Comparison of ENCODE assay signal across 23 mouse cellular contexts in the genomic region with DNA sequence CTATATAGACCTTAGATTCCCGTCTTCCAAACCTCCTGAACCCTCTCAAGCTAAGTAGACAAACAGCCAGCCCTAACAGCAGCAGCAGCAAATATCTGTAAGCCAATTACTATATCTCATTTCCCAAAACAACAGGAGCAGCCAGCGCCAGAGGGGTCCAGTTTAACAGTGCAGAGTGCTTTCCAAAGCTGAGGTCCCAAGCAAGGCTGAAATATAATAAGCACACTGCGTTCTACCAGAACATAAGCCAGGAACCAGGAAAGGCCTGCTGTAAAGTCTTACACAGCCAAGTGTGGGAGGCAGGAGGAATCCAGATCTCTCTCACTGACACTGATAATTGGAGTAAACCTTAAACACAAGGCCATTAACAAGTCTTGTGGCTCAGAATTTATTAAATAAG. TPM values are rescaled to one million over a fixed set of nuclear protein-coding genes. Genes with fewer than 3 reads are reported as not detected.
DNase-seq lines count a peak whose midpoint lies in the region; ATAC-seq and TF ChIP-seq lines count a peak whose summit lies in the region.
"Had no signal": no experiment of that assay in that cellular context is flagged by ENCODE, and none has a peak within 500 bp of the region (broad histone marks: within the 10 kb centered on the region; RNA-seq: fewer than 3 reads in every experiment).

No protein-coding gene starts in this region.

- H3K4me1 ChIP-seq in heart, adult 2 months (ENCODE audit: control insufficient read depth, insufficient read depth, low read length): no peaks in the 10 kb centered on the region; the same call in 1 of the 2 replicates
- peaks cover 7% of the 10 kb centered on the region for H3K4me1 ChIP-seq in stomach, embryonic 15.5 days
- no peaks in the 10 kb centered on the region for H3K4me1 ChIP-seq in stomach, postnatal 0 days (replicated peaks; ENCODE audit: control insufficient read depth, insufficient read depth)
- H3K4me1 ChIP-seq in embryonic facial prominence, embryonic 10.5 days: peaks cover 26% of the 10 kb centered on the region
- H3K4me1 ChIP-seq: heart, embryonic 15.5 days had no signal

- H3K4me3 ChIP-seq in heart, adult 2 months: no peak overlapping the region
- H3K4me3 ChIP-seq in stomach, embryonic 15.5 days (replicated peaks): no peak overlapping the region
- H3K4me3 ChIP-seq in stomach, postnatal 0 days (ENCODE audit: low read depth, low read length): no peak overlapping the region
- no peak overlapping the region for H3K4me3 ChIP-seq in embryonic facial prominence, embryonic 10.5 days
- H3K4me3 ChIP-seq: forebrain, embryonic 15.5 days; heart, embryonic 15.5 days; hindbrain, embryonic 15.5 days; left cerebral cortex, adult 2 months; midbrain, embryonic 15.5 days; neural tube, embryonic 12.5 days had no signal

- TF ChIP-seq EP300 in heart, adult 2 months (IDR thresholded peaks at IDR 0.05; ENCODE audit: insufficient read depth, low read depth, low read length): no peak
- no peak for TF ChIP-seq EP300 in stomach, postnatal 0 days (optimal IDR thresholded peaks at IDR 0.05)

- H3K9ac ChIP-seq in heart, adult 2 months (ENCODE audit: low read depth, low read length): no peak overlapping the region
- no peak overlapping the region for H3K9ac ChIP-seq in stomach, embryonic 15.5 days
- no peak overlapping the region for H3K9ac ChIP-seq in stomach, postnatal 0 days (ENCODE audit: low read length)
- H3K9ac ChIP-seq: forebrain, embryonic 15.5 days; heart, embryonic 15.5 days; hindbrain, embryonic 15.5 days; midbrain, embryonic 15.5 days; neural tube, embryonic 12.5 days had no signal

- intact Hi-C loops in heart, adult 2 months (cut with DNase I): no loop called here

- H3K9me3 ChIP-seq in stomach, embryonic 15.5 days: no peaks in the 10 kb centered on the region
- no peaks in the 10 kb centered on the region for H3K9me3 ChIP-seq in stomach, postnatal 0 days (ENCODE audit: control insufficient read depth, low read length)
- H3K9me3 ChIP-seq in embryonic facial prominence, embryonic 10.5 days: no peaks in the 10 kb centered on the region
- H3K9me3 ChIP-seq: forebrain, embryonic 15.5 days; heart, embryonic 15.5 days; hindbrain, embryonic 15.5 days; midbrain, embryonic 15.5 days; neural tube, embryonic 12.5 days had no signal

- H3K4me2 ChIP-seq in stomach, embryonic 15.5 days: no peak overlapping the region
- H3K4me2 ChIP-seq in stomach, postnatal 0 days (replicated peaks; ENCODE audit: low read depth): no peak overlapping the region
- H3K4me2 ChIP-seq: forebrain, embryonic 15.5 days; heart, embryonic 15.5 days; hindbrain, embryonic 15.5 days; midbrain, embryonic 15.5 days; neural tube, embryonic 12.5 days had no signal

- H3K27me3 ChIP-seq in heart, adult 2 months (ENCODE audit: control insufficient read depth, insufficient read depth, low read length): no peaks in the 10 kb centered on the region
- H3K27me3 ChIP-seq in stomach, embryonic 15.5 days (replicated peaks): no peaks in the 10 kb centered on the region
- no peaks in the 10 kb centered on the region for H3K27me3 ChIP-seq in stomach, postnatal 0 days (ENCODE audit: control insufficient read depth, insufficient read depth, low read length)
- H3K27me3 ChIP-seq in embryonic facial prominence, embryonic 10.5 days (replicated peaks; ENCODE audit: low read depth, poor library complexity, severe bottlenecking): no peaks in the 10 kb centered on the region
- H3K27me3 ChIP-seq: forebrain, embryonic 15.5 days; heart, embryonic 15.5 days; hindbrain, embryonic 15.5 days; midbrain, embryonic 15.5 days; neural tube, embryonic 12.5 days; Patski had no signal

- no peak overlapping the region for H3K27ac ChIP-seq in heart, adult 2 months
- H3K27ac ChIP-seq in stomach, embryonic 15.5 days: peak overlapping the region; percentile 22; the same call in 1 of the 2 replicates
- H3K27ac ChIP-seq in stomach, postnatal 0 days (replicated peaks): no peak overlapping the region
- no peak overlapping the region for H3K27ac ChIP-seq in embryonic facial prominence, embryonic 10.5 days (replicated peaks)
- H3K27ac ChIP-seq: heart, embryonic 15.5 days; hindbrain, embryonic 15.5 days; left cerebral cortex, adult 2 months; macrophage; midbrain, embryonic 15.5 days; neural tube, embryonic 12.5 days had no signal

- no peaks in the 10 kb centered on the region for H3K36me3 ChIP-seq in heart, adult 2 months (ENCODE audit: control insufficient read depth, insufficient read depth, low read length)
- H3K36me3 ChIP-seq in stomach, embryonic 15.5 days: no peaks in the 10 kb centered on the region
- no peaks in the 10 kb centered on the region for H3K36me3 ChIP-seq in stomach, postnatal 0 days (ENCODE audit: control insufficient read depth, insufficient read depth, low read length)
- peaks cover 36% of the 10 kb centered on the region for H3K36me3 ChIP-seq in embryonic facial prominence, embryonic 10.5 days (replicated peaks)
- H3K36me3 ChIP-seq: forebrain, embryonic 15.5 days; heart, embryonic 15.5 days; hindbrain, embryonic 15.5 days; midbrain, embryonic 15.5 days had no signal

- no peak for TF ChIP-seq CTCF in heart, adult 2 months (IDR thresholded peaks at IDR 0.05)
- TF ChIP-seq CTCF in stomach, postnatal 0 days (IDR thresholded peaks at IDR 0.05; ENCODE audit: low read depth): no peak

- no peak for ATAC-seq in stomach, embryonic 15.5 days (ENCODE audit: insufficient read depth, low FRiP score, low read depth)
- ATAC-seq in stomach, postnatal 0 days (ENCODE audit: low FRiP score, low TSS enrichment): no peak
- ATAC-seq: forebrain, embryonic 15.5 days; midbrain, embryonic 15.5 days; Patski had no signal

- TF ChIP-seq POLR2A in heart, adult 2 months (IDR thresholded peaks at IDR 0.05; ENCODE audit: insufficient read depth, low read depth, low read length): no peak

- peak; percentile 15 for DNase-seq in heart, adult 8-10 months (ENCODE audit: low spot score)
- DNase-seq in heart, adult 2 months: no peak
- DNase-seq in stomach, postnatal 0 days (ENCODE audit: low spot score): no peak
- DNase-seq in gastrocnemius, adult 8-10 months (ENCODE audit: low spot score in 2 of 2): peak; percentile 32 to 66
- DNase-seq in lung, postnatal 14 days: no peak
- DNase-seq in embryonic facial prominence, embryonic 10.5 days (ENCODE audit: low spot score): no peak
- DNase-seq: adrenal gland, postnatal 10 days; cerebellum, adult 2 months; cerebellum, postnatal 25 days; embryo, embryonic 11 days; kidney, adult 8-10 months; kidney, postnatal 10 days; thymus, adult 18-20 months; thymus, postnatal 36 days had no signal

- 75% methylated on average over 3 of the region's 3 CpGs for WGBS in heart, adult 2 months
- WGBS in stomach, embryonic 15.5 days: 64% methylated on average over 3 of the region's 3 CpGs
- WGBS in stomach, postnatal 0 days: 66% methylated on average over 3 of the region's 3 CpGs
- 88% methylated on average over 3 of the region's 3 CpGs for WGBS in embryonic facial prominence, embryonic 10.5 days

- no peaks in the 10 kb centered on the region for H3K79me2 ChIP-seq in heart, adult 2 months (replicated peaks; ENCODE audit: control insufficient read depth, insufficient read depth, low read length)

RNA-seq across cellular contexts. Expression of gene Cdc14a, which starts 27.3 kb away (rescaled TPM):
- 1 to 10 TPM; 3.3 to 4.2 (median 3.7) TPM for total RNA-seq in heart, adult 8-10 months (2022)
- 1 to 10 TPM; 2.8 to 3.4 TPM for total RNA-seq in heart, adult 2 months (2021)
- polyA plus RNA-seq in heart, adult 2 months (2012; rRNA removed): 1.3 and 1.6 TPM in 2 replicates
- polyA plus RNA-seq in stomach, embryonic 15.5 days (2015; fragmentation: Nextera tagmentation; extraction: Ambion mirVana): 9.1 and 9.2 TPM in 2 replicates
- polyA plus RNA-seq in stomach, postnatal 0 days (2015; fragmentation: Nextera tagmentation; extraction: Ambion mirVana): 4.6 TPM in 2 replicates
- 10 to 100 TPM; 14.2 to 23.0 (median 17.6) TPM for total RNA-seq in gastrocnemius, adult 8-10 months (2022)
- polyA plus RNA-seq in embryonic facial prominence, embryonic 10.5 days (2016; fragmentation: Nextera tagmentation; extraction: Ambion mirVana): 16.5 and 17.6 TPM in 2 replicates

Comparison
In these comparisons a context has a peak if more than half of its experiments do, and no peak if none do; other contexts are left out.
1. DNase-seq: peak in heart, adult 8-10 months (single experiment) and gastrocnemius, adult 8-10 months (2 of 2); none in heart, adult 2 months (0 of 2), stomach, postnatal 0 days (single experiment), lung, postnatal 14 days (single experiment) and embryonic facial prominence, embryonic 10.5 days (single experiment).